Comparison of ENCODE assay signal across 12 mouse cellular contexts in the genomic region with DNA sequence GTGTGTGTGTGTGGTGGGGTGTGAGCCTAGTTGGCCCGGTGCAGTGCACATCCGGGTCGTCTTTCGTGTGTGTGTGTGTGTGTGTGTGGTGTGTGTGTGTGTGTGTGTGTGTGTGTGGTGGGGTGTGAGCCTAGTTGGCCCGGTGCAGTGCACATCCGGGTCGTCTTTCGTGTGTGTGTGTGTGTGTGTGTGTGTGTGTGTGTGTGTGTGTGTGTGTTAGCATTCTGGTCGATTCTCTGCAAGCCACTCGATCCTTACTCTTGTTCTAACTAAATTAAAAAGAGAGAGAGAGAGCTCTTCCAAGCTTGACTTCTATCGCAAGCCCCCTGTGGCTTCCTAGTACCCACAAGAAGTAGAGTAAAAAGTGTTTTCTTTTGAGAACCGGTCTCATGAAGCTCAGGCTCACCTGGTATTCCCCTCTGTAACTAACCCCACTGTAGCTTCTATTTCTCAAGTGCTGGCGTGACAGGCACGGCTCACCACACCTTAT. TPM values are rescaled to one million over a fixed set of nuclear protein-coding genes. Genes with fewer than 3 reads are reported as not detected.
A peak's percentile ranks its signal among the peaks of the same experiment; 100 is the strongest.
DNase-seq lines count a peak whose midpoint lies in the region; ATAC-seq and TF ChIP-seq lines count a peak whose summit lies in the region.
"Not testable (repeated sequence)": the region's sequence is repeated elsewhere in the genome, so short reads cannot be mapped to it uniquely, and the experiment has no call there.
"Had no signal": no experiment of that assay in that cellular context is flagged by ENCODE, and none has a peak within 500 bp of the region (broad histone marks: within the 10 kb centered on the region; RNA-seq: fewer than 3 reads in every experiment).

No protein-coding gene starts in this region.

- peak; percentile 36 for ATAC-seq in activated CD4-positive, CD25-positive, alpha-beta regulatory T cell, adult 4 months
- ATAC-seq in forebrain, postnatal 0 days = peak; percentile 17
- not testable (repeated sequence) for ATAC-seq in hindbrain, embryonic 15.5 days (ENCODE audit: low FRiP score, low read depth); stomach, embryonic 15.5 days (ENCODE audit: insufficient read depth, low FRiP score, low read depth)
- ATAC-seq in liver, postnatal 0 days = peak; percentile 45
- ATAC-seq in midbrain, postnatal 0 days (ENCODE audit: low FRiP score) = 0 out of 2 replicates have a peak, but pooled peaks have one; percentile 16

- not testable (repeated sequence) for H3K27me3 ChIP-seq in forebrain, postnatal 0 days (ENCODE audit: insufficient read depth, low read length); hindbrain, embryonic 15.5 days; liver, postnatal 0 days (ENCODE audit: insufficient read depth, low read length); midbrain, postnatal 0 days (ENCODE audit: insufficient read depth, low read length); stomach, embryonic 15.5 days (replicated peaks)

- not testable (repeated sequence) for H3K9me3 ChIP-seq in forebrain, postnatal 0 days (ENCODE audit: low read length); hindbrain, embryonic 15.5 days; liver, postnatal 0 days (ENCODE audit: low read length); midbrain, postnatal 0 days (ENCODE audit: low read length); stomach, embryonic 15.5 days

- not testable (repeated sequence) for H3K4me3 ChIP-seq in forebrain, postnatal 0 days (ENCODE audit: low read depth, low read length); hindbrain, embryonic 15.5 days; liver, postnatal 0 days (ENCODE audit: low read depth, low read length); midbrain, postnatal 0 days (ENCODE audit: low read depth, low read length); stomach, embryonic 15.5 days (replicated peaks)

- H3K4me1 ChIP-seq in forebrain, postnatal 0 days (ENCODE audit: insufficient read depth) = peaks cover 18% of the 10 kb centered on the region
- peaks cover 58% of the 10 kb centered on the region for H3K4me1 ChIP-seq in hindbrain, embryonic 15.5 days (replicated peaks)
- H3K4me1 ChIP-seq in liver, postnatal 0 days (ENCODE audit: insufficient read depth) = peaks cover 22% of the 10 kb centered on the region
- H3K4me1 ChIP-seq in midbrain, postnatal 0 days (ENCODE audit: insufficient read depth, low read length) = not testable (repeated sequence)
- H3K4me1 ChIP-seq in stomach, embryonic 15.5 days = peaks cover 28% of the 10 kb centered on the region

- H3K9ac ChIP-seq in forebrain, postnatal 0 days; hindbrain, embryonic 15.5 days; liver, postnatal 0 days (replicated peaks); midbrain, postnatal 0 days (replicated peaks; ENCODE audit: low read length, poor library complexity, severe bottlenecking); stomach, embryonic 15.5 days: not testable (repeated sequence)

- peak; percentile 92 for DNase-seq in A20 (ENCODE audit: low read depth, low spot score)
- DNase-seq in forebrain, postnatal 0 days = peak; percentile 40
- peak; percentile 62 for DNase-seq in kidney, postnatal 14 days
- not testable (repeated sequence) for DNase-seq in liver, postnatal 0 days; midbrain, postnatal 0 days (ENCODE audit: low spot score)

- not testable (repeated sequence) for TF ChIP-seq EP300 in liver, postnatal 0 days (IDR thresholded peaks at IDR 0.05; ENCODE audit: low read depth)

- 34% methylated on average over 13 of the region's 14 CpGs for WGBS in forebrain, postnatal 0 days
- 41% methylated on average over 6 of the region's 14 CpGs for WGBS in hindbrain, embryonic 15.5 days
- WGBS in liver, postnatal 0 days (ENCODE audit: insufficient replicate concordance) = 15% methylated on average over 8 of the region's 14 CpGs
- 50% methylated on average over 6 of the region's 14 CpGs for WGBS in midbrain, postnatal 0 days
- 25% methylated on average over 10 of the region's 14 CpGs for WGBS in stomach, embryonic 15.5 days

- not testable (repeated sequence) for TF ChIP-seq CTCF in forebrain, postnatal 0 days (IDR thresholded peaks at IDR 0.05; ENCODE audit: low read depth); liver, postnatal 0 days (IDR thresholded peaks at IDR 0.05; ENCODE audit: low read depth); midbrain, postnatal 0 days (IDR thresholded peaks at IDR 0.05)

- H3K27ac ChIP-seq in forebrain, postnatal 0 days (ENCODE audit: low read depth, low read length) = peak overlapping the region; percentile 57; the same call in 1 of the 2 replicates
- peak overlapping the region; percentile 70 for H3K27ac ChIP-seq in hindbrain, embryonic 15.5 days (replicated peaks)
- H3K27ac ChIP-seq in liver, postnatal 0 days (ENCODE audit: low read depth) = peak overlapping the region; percentile 50; the same call in 1 of the 2 replicates
- H3K27ac ChIP-seq in midbrain, postnatal 0 days (ENCODE audit: low read depth, low read length) = not testable (repeated sequence)
- peak overlapping the region; percentile 76 for H3K27ac ChIP-seq in stomach, embryonic 15.5 days

- H3K36me3 ChIP-seq in forebrain, postnatal 0 days (ENCODE audit: insufficient read depth); hindbrain, embryonic 15.5 days; liver, postnatal 0 days (replicated peaks; ENCODE audit: insufficient read depth, low read length); midbrain, postnatal 0 days (ENCODE audit: insufficient read depth, low read length); stomach, embryonic 15.5 days: not testable (repeated sequence)

- peak overlapping the region; percentile 74 for H3K4me2 ChIP-seq in forebrain, postnatal 0 days (ENCODE audit: low read depth)
- peak overlapping the region; percentile 87; the same call in 1 of the 2 replicates for H3K4me2 ChIP-seq in hindbrain, embryonic 15.5 days
- H3K4me2 ChIP-seq in liver, postnatal 0 days (ENCODE audit: low read depth, low read length) = peak overlapping the region; percentile 43
- peak overlapping the region; percentile 22; the same call in 1 of the 2 replicates for H3K4me2 ChIP-seq in midbrain, postnatal 0 days (ENCODE audit: low read depth, low read length, poor library complexity, severe bottlenecking)
- peak overlapping the region; percentile 29 for H3K4me2 ChIP-seq in stomach, embryonic 15.5 days

RNA-seq across cellular contexts. Expression of a gene that starts 1.7 kb away (rescaled TPM):
- polyA plus RNA-seq in activated CD4-positive, CD25-positive, alpha-beta regulatory T cell, adult 4 months (2017; shearing (Covaris generic)) = 10 to 100 TPM; 17.6 to 23.8 TPM
- total RNA-seq in forebrain, postnatal 0 days (2014; rRNA removed) = 30.1 and 32.5 TPM in 2 replicates
- 28.1 and 35.8 TPM in 2 replicates for polyA plus RNA-seq in forebrain, postnatal 0 days (2015; fragmentation: Nextera tagmentation; extraction: Ambion mirVana)
- 52.2 and 61.2 TPM in 2 replicates for polyA plus RNA-seq in hindbrain, embryonic 15.5 days (2015; fragmentation: Nextera tagmentation; extraction: Ambion mirVana)
- 14.6 and 16.1 TPM in 2 replicates for polyA plus RNA-seq in liver, postnatal 0 days (2015; fragmentation: Nextera tagmentation; extraction: Ambion mirVana)
- total RNA-seq in midbrain, postnatal 0 days (2014; rRNA removed) = 31.2 and 38.0 TPM in 2 replicates
- polyA plus RNA-seq in midbrain, postnatal 0 days (2015; fragmentation: Nextera tagmentation; extraction: Ambion mirVana) = 30.1 and 31.3 TPM in 2 replicates
- 41.8 and 44.9 TPM in 2 replicates for polyA plus RNA-seq in stomach, embryonic 15.5 days (2015; fragmentation: Nextera tagmentation; extraction: Ambion mirVana)

RNA-seq across cellular contexts. Expression of a gene that starts 7.0 kb away (rescaled TPM):
- polyA plus RNA-seq in activated CD4-positive, CD25-positive, alpha-beta regulatory T cell, adult 4 months (2017; shearing (Covaris generic)) = 1,000 to 10,000 TPM in 1 of 2 experiments, 100 to 1,000 TPM in 1; 933 to 1,303 TPM
- 2,084 and 2,175 TPM in 2 replicates for total RNA-seq in forebrain, postnatal 0 days (2014; rRNA removed)
- polyA plus RNA-seq in forebrain, postnatal 0 days (2015; fragmentation: Nextera tagmentation; extraction: Ambion mirVana) = 466 and 485 TPM in 2 replicates
- polyA plus RNA-seq in hindbrain, embryonic 15.5 days (2015; fragmentation: Nextera tagmentation; extraction: Ambion mirVana) = 532 and 536 TPM in 2 replicates
- polyA plus RNA-seq in liver, postnatal 0 days (2015; fragmentation: Nextera tagmentation; extraction: Ambion mirVana) = 310 and 313 TPM in 2 replicates
- total RNA-seq in midbrain, postnatal 0 days (2014; rRNA removed) = 2,062 and 2,304 TPM in 2 replicates
- 440 and 459 TPM in 2 replicates for polyA plus RNA-seq in midbrain, postnatal 0 days (2015; fragmentation: Nextera tagmentation; extraction: Ambion mirVana)
- 517 and 544 TPM in 2 replicates for polyA plus RNA-seq in stomach, embryonic 15.5 days (2015; fragmentation: Nextera tagmentation; extraction: Ambion mirVana)

RNA-seq across cellular contexts. Expression of a gene that starts 13.3 kb away (rescaled TPM):
- 1 to 10 TPM; 4.1 to 4.9 TPM for polyA plus RNA-seq in activated CD4-positive, CD25-positive, alpha-beta regulatory T cell, adult 4 months (2017; shearing (Covaris generic))
- 64.6 and 68.9 TPM in 2 replicates for total RNA-seq in forebrain, postnatal 0 days (2014; rRNA removed)
- 58.1 TPM in 2 replicates for polyA plus RNA-seq in forebrain, postnatal 0 days (2015; fragmentation: Nextera tagmentation; extraction: Ambion mirVana)
- polyA plus RNA-seq in hindbrain, embryonic 15.5 days (2015; fragmentation: Nextera tagmentation; extraction: Ambion mirVana) = 69.7 and 70.1 TPM in 2 replicates
- polyA plus RNA-seq in liver, postnatal 0 days (2015; fragmentation: Nextera tagmentation; extraction: Ambion mirVana) = 15.3 and 17.2 TPM in 2 replicates
- 56.7 and 88.8 TPM in 2 replicates for total RNA-seq in midbrain, postnatal 0 days (2014; rRNA removed)
- 59.1 and 60.9 TPM in 2 replicates for polyA plus RNA-seq in midbrain, postnatal 0 days (2015; fragmentation: Nextera tagmentation; extraction: Ambion mirVana)
- polyA plus RNA-seq in stomach, embryonic 15.5 days (2015; fragmentation: Nextera tagmentation; extraction: Ambion mirVana) = 61.9 and 65.4 TPM in 2 replicates

RNA-seq across cellular contexts. Expression of a gene that starts 14.2 kb away (rescaled TPM):
- not detected for polyA plus RNA-seq in activated CD4-positive, CD25-positive, alpha-beta regulatory T cell, adult 4 months (2017; shearing (Covaris generic))
- total RNA-seq in forebrain, postnatal 0 days (2014; rRNA removed) = not detected in 2 replicates
- 0.11 and 0.24 TPM in 2 replicates for polyA plus RNA-seq in forebrain, postnatal 0 days (2015; fragmentation: Nextera tagmentation; extraction: Ambion mirVana)
- polyA plus RNA-seq in hindbrain, embryonic 15.5 days (2015; fragmentation: Nextera tagmentation; extraction: Ambion mirVana) = 0.13 and 0.31 TPM in 2 replicates
- not detected in 2 replicates for polyA plus RNA-seq in liver, postnatal 0 days (2015; fragmentation: Nextera tagmentation; extraction: Ambion mirVana)
- total RNA-seq in midbrain, postnatal 0 days (2014; rRNA removed) = not detected in 2 replicates
- not detected in 2 replicates for polyA plus RNA-seq in midbrain, postnatal 0 days (2015; fragmentation: Nextera tagmentation; extraction: Ambion mirVana)
- polyA plus RNA-seq in stomach, embryonic 15.5 days (2015; fragmentation: Nextera tagmentation; extraction: Ambion mirVana) = 0.10 TPM in 1 of 2 replicates, not detected in the other
- total RNA-seq: adrenal gland, adult 2 months; heart, postnatal 36 days; layer of hippocampus, postnatal 10 days had no signal
- polyA plus RNA-seq: lung, adult 2 months had no signal

RNA-seq across cellular contexts. Expression of a gene that starts 32.4 kb away (rescaled TPM):
- polyA plus RNA-seq in activated CD4-positive, CD25-positive, alpha-beta regulatory T cell, adult 4 months (2017; shearing (Covaris generic)) = under 1 TPM in 1 of 2 experiments, not detected in 1; 0.17 TPM
- total RNA-seq in forebrain, postnatal 0 days (2014; rRNA removed) = 0.08 TPM in 1 of 2 replicates, not detected in the other
- not detected in 2 replicates for polyA plus RNA-seq in forebrain, postnatal 0 days (2015; fragmentation: Nextera tagmentation; extraction: Ambion mirVana)
- polyA plus RNA-seq in hindbrain, embryonic 15.5 days (2015; fragmentation: Nextera tagmentation; extraction: Ambion mirVana) = 0.10 TPM in 1 of 2 replicates, not detected in the other
- not detected in 2 replicates for polyA plus RNA-seq in liver, postnatal 0 days (2015; fragmentation: Nextera tagmentation; extraction: Ambion mirVana)
- total RNA-seq in midbrain, postnatal 0 days (2014; rRNA removed) = not detected in 2 replicates
- polyA plus RNA-seq in midbrain, postnatal 0 days (2015; fragmentation: Nextera tagmentation; extraction: Ambion mirVana) = 0.14 TPM in 1 of 2 replicates, not detected in the other
- 0.18 and 0.26 TPM in 2 replicates for polyA plus RNA-seq in stomach, embryonic 15.5 days (2015; fragmentation: Nextera tagmentation; extraction: Ambion mirVana)
- total RNA-seq: adrenal gland, adult 2 months had no signal
- polyA plus RNA-seq: adrenal gland, adult 2 months had no signal

Comparison
In these comparisons a context has a peak if more than half of its experiments do, and no peak if none do; other contexts are left out.
1. H3K4me2 ChIP-seq: peak in every context shown above with its lines; median percentile 87 in hindbrain, embryonic 15.5 days; 74 in forebrain, postnatal 0 days; 43 in liver, postnatal 0 days; 29 in stomach, embryonic 15.5 days; 22 in midbrain, postnatal 0 days.